Mouse (Mus musculus): ENCODE results near the gene Jak1. TPM values are rescaled to one million over a fixed set of nuclear protein-coding genes. Genes with fewer than 3 reads are reported as not detected.

The Jak1 gene
- polyA plus RNA-seq, 1 experiment from 2014 or later: 51.3 TPM

Other genes with a start within 250 kb of the Jak1 start
- not detected in 2 replicates for gene Gm10577, start 244.6 kb downstream of the Jak1 start, polyA plus RNA-seq (2015; fragmentation: Nextera tagmentation; extraction: Ambion mirVana)
- gene Raver2, start 196.3 kb downstream of the Jak1 start, polyA plus RNA-seq (2015; fragmentation: Nextera tagmentation; extraction: Ambion mirVana): 4.4 and 4.9 TPM in 2 replicates
- gene Ak4, start 154.0 kb upstream of the Jak1 start, polyA plus RNA-seq (2015; fragmentation: Nextera tagmentation; extraction: Ambion mirVana): 9.0 and 10.9 TPM in 2 replicates
- 24.5 and 26.2 TPM in 2 replicates for gene Dnajc6, start 231.4 kb upstream of the Jak1 start, polyA plus RNA-seq (2015; fragmentation: Nextera tagmentation; extraction: Ambion mirVana)